Mouse (Mus musculus) lung, adult 2 months (tissue): Measurements from ENCODE around the gene Dao. TPM values are rescaled to one million over a fixed set of nuclear protein-coding genes. Genes with fewer than 3 reads are reported as not detected.

Experiments used
- DNase-seq: peaks from one replicate; pipeline ENCODE4 v3.0.0; 2022
- H3K4me1 ChIP-seq: fragments of 200-500 bp; 2 replicates; pipeline ENCODE4 v1.6.1; 2011; ENCODE audit warnings: low read length; ENCODE audit not compliant: control insufficient read depth, insufficient read depth
- H3K4me3 ChIP-seq: fragments of 200-500 bp; replicated peaks from 2 replicates; pipeline ENCODE3; 2011; ENCODE audit warnings: low read depth, mild to moderate bottlenecking, control low read depth, low read length; ENCODE audit errors: extremely low read depth
- CTCF ChIP-seq: fragments of 200-500 bp; IDR thresholded peaks from 2 replicates; pipeline ENCODE4 v1.5.1; 2011; ENCODE audit warnings: mild to moderate bottlenecking, low read length, control low read depth; ENCODE audit not compliant: insufficient read depth
- POLR2A ChIP-seq: fragments of 200-500 bp; IDR thresholded peaks from 2 replicates; pipeline ENCODE4 v1.6.1; 2011; ENCODE audit warnings: low read depth, mild to moderate bottlenecking, control low read depth, low read length, borderline replicate concordance; ENCODE audit errors: extremely low read depth
- WGBS: fragments of 180-500 bp; shearing (Covaris S2); methylation state at CpG from one replicate; pipeline ENCODE4 v1.1.7; 2018; 5-methylcytosine and 5-hydroxymethylcytosine counted together
- polyA plus RNA-seq: library from polyadenylated mRNA; depleted of rRNA; stranded (reverse); fragments of >200 nt; gene quantifications from 2 replicates; pipeline ENCODE4 v1.2.3, GENCODE M21; 2012

The Dao gene
- polyA plus RNA-seq, 1 experiment: 0.17 TPM

DNA sequence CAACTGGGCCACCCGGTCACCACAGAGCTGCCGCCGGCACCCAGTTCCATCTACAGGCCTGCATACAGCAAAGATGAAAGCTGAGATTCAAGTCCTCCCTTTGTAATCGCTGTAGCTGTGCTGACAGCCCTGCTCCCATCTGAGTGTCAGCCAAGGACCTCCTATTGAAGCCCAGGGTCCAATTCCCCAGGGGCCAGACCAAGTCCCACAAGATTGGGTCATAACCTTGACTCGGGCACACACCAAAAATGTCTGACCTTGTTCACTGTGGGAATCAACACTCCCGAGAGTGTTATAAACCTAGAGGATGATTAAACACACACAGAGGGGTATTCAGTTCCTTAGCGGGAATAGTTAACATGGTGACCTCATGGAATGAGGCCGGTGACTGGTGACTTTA is 21.7 kb upstream of the Dao start:
- H3K4me1 ChIP-seq: peaks cover 16% of the 10 kb centered on the region
- TF ChIP-seq POLR2A (no peak), CTCF (no peak)
- H3K4me3 ChIP-seq: no peak overlapping the region
- 68% methylated on average over 8 of the region's 8 CpGs for WGBS
- DNase-seq: no peak

DNA sequence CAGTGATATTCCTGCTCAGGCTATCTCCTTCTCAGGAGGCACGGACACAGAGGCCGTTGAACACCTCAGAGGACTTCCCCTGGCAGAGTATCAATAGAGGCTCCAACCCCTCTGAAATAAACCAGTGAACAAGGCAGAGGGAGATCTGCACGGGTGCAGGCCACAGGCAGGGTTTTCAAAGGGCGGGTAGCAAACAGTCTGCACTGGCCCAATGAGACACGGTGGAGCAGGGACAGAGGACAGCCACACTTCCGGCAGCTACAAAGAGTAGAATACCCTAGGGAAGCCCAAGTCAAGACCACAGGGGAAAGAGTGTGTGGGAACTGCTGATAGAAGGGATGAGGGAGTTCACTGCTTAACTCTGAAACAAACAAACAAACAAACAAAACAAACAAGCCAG is 20.0 kb upstream of the Dao start:
- 50% methylated on average over 6 of the region's 6 CpGs for WGBS

DNA sequence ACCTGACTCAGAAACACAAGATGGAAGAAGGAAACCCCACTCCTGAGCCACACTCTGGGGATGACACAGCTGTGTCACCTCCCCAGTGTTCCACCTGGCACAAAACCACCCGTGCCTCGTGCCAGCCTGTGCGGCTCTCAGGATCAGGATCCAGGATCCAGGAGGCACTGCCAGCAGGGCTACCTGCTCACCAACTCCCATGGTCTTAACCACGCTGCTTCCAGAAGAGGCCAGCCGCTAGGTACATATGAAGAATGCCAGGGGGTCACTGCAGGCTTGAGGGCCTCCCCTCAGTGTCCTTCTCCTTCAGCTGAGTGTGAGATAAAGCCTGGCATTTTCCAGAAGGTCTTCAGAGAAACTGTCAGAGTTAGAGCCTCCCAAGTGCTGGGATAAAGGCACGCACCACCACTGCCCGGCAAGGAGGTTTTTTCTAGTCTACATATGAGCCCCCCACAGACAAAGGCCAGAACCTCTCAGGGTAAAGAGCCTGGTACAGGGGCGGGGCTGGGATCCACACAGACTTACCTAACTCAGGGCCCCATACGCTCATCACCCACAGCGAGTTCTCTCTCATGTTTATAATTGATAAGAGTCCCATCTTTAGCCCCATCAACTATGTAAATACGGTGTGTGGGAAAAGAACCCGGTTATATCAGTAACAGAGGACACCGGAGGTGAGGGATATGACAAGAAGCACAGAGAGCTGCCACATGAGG is 19.3 kb upstream of the Dao start:
- WGBS: 77% methylated on average over 13 of the region's 13 CpGs

More for the DNA sequence above, 20.0 kb upstream of the Dao start:
- TF ChIP-seq POLR2A (no peak), CTCF (no peak)
- no peak for DNase-seq
- H3K4me1 ChIP-seq: peaks cover 17% of the 10 kb centered on the region
- no peak overlapping the region for H3K4me3 ChIP-seq

DNA sequence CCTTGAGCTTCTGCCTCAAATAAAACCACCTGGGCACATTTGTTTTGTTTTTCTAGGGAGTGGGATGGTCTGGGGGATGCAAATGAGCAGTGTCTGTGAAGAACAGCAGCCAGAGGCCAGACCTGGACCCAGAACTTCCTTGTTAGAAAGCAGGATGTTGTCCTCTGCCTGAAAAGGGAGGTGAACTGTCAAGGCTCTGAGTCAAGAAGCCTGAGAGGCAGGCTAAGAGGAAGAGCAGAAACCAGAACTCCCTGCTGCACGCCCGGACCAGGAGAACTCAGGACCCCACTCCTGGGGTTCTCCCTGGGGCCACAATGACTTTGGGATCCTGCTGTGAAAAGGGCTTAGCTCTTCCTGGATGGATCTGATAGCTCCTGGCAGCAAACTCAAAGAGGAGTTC is 17.8 kb upstream of the Dao start:
- TF ChIP-seq CTCF: no peak
- H3K4me1 ChIP-seq: peaks cover 20% of the 10 kb centered on the region
- DNase-seq: no peak
- WGBS: 21% methylated on average over 2 of the region's 2 CpGs
- no peak overlapping the region for H3K4me3 ChIP-seq

More for the DNA sequence above, 19.3 kb upstream of the Dao start:
- Histone ChIP-seq H3K4me1 (peaks cover 17% of the 10 kb centered on the region), H3K4me3 (no peak overlapping the region)
- no peak for DNase-seq
- TF ChIP-seq CTCF (no peak), POLR2A (no peak)

DNA sequence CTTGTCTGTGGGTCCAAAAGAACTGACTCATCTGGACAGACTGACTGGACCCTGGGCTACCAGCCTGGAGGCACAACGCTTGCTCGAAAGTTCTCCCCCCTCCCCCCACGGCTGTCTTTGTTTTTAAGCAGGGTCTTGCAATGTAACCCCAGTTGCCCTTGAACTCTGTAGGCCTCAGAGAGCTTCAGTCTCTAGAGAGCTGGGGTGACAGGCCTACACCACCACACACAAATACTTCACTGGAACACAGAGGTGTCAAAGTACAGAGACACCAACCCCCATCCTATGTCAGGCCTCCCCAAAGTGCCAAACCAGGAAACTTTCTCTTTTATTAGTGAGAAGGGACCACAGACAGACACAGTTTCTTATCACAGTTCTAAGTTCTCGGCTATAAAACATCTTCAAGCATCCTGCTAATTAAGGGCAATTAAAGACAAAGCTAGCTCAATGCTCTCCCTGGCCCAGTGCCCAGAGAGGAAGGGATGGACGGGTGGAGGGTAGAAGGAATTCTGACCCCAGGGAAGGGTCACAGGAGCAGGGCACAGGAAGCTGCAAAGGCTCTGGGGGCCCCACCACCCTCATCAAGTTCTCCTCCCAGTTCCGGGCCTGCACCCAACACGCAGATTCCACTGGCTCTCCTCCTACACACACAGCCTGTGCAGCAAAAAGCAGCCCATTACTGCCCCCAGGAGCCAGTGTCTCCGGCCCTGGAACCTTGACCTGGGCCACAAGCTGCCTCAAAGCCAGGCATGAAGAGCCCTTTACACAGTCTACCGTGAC is 17.1 kb upstream of the Dao start:
- no peak overlapping the region for H3K4me3 ChIP-seq
- WGBS: 28% methylated on average over 9 of the region's 9 CpGs
- TF ChIP-seq POLR2A (no peak), CTCF (no peak)
- DNase-seq: peak; percentile 40
- peaks cover 25% of the 10 kb centered on the region for H3K4me1 ChIP-seq

DNA sequence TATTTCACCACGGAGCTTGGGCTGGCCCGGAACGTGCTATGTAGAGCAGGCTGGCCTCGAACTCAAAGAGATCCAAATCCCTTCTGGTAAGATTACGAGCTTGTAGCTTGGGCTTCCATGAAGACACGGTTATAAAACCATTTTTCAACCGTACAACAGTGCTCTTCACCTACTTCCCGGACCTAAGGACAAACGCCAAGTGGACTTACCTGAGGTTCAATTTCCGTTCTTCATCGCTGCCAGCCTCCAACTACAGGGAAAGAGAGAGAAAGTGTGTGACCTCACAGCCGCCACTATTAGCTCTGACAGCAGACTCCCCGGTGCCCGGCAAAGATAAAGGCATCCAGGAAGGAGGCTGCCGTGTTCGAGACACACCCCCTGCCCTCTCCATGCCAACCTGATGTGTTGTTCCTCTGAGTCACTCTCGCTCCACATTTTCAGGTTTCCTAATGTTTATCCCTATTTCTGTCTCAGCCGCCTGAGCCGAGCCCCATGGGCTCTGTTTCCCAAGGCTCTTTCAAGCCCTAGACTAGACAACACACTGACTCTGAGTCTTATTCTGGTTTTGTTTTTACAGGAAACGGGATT is 14.0 kb upstream of the Dao start:
- no peak for DNase-seq
- Histone ChIP-seq H3K4me3 (no peak overlapping the region), H3K4me1 (peaks cover 35% of the 10 kb centered on the region)
- WGBS: 53% methylated on average over 20 of the region's 20 CpGs
- TF ChIP-seq CTCF: no peak
- TF ChIP-seq POLR2A: no peak

DNA sequence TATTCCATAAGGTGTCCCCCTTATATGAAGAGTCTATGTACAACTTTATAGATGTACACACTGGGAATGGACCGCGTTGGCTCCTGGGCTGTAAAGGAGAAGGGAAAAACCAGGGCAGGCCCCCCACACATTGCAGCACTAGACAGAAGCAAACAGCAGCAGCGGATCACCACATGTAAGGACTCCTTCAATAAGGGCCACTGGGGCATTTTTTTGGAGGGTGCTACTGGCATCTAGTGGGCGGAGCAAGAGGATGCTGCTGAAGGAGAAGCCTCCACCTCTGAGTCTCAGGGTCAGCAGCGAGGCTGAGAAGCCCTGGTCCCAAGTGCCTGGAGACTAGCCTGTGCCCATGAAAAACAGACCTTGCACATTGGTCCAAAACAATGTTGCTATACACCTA is 12.9 kb upstream of the Dao start:
- no peak for TF ChIP-seq CTCF
- TF ChIP-seq POLR2A: no peak
- WGBS: 80% methylated on average over 5 of the region's 5 CpGs
- DNase-seq: no peak
- peaks cover 35% of the 10 kb centered on the region for H3K4me1 ChIP-seq
- H3K4me3 ChIP-seq: no peak overlapping the region

DNA sequence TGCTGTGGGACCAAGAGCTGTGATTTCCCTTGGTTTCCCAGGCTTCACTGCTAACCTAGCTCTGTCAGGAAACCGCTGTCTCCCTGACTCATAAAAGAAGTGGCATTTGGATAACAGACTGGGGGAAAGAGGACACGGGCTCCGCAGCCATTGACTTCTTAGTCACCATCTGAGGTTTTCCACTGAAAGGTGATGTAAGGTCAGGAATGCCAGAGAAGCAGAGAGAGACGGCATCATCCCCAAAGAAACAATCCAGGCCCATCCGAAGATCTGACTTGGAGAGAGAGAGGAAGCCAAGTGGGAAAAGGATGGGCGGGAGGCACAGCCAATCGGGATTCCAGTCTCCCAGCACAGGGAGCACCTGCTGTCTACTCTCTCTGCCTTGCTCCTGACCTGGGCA is 12.4 kb upstream of the Dao start:
- no peak overlapping the region for H3K4me3 ChIP-seq
- peaks cover 29% of the 10 kb centered on the region for H3K4me1 ChIP-seq
- WGBS: 46% methylated on average over 7 of the region's 7 CpGs
- TF ChIP-seq CTCF (no peak), POLR2A (no peak)
- DNase-seq: no peak

DNA sequence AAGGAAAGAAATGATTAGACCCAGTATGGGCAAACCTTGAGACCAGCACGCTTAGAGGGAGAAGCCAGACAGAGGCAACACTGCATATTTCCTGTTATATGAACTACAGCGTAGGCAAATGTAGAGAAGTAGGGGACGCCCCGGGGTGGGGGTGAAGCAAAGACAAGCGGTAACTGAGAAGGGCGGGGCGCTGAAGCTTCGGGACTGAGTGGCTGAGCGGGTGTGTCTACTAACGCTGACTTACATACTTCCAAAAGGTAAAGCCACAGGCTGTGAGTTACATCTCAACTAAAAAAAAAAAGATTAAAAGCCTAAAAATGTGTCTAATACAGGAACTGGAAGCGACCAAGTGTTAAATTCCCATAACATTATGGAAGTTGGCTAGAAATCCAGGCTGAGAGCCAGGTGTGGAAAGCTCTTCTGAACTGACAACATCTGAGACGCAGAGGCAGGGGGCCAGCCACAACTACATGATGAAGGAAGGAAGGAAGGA is 11.1 kb upstream of the Dao start:
- WGBS: 2% methylated on average over 12 of the region's 12 CpGs
- TF ChIP-seq CTCF (no peak), POLR2A (no peak)
- peak; percentile 41 for DNase-seq
- Histone ChIP-seq H3K4me1 (peaks cover 20% of the 10 kb centered on the region), H3K4me3 (peak overlapping the region; percentile 74)

DNA sequence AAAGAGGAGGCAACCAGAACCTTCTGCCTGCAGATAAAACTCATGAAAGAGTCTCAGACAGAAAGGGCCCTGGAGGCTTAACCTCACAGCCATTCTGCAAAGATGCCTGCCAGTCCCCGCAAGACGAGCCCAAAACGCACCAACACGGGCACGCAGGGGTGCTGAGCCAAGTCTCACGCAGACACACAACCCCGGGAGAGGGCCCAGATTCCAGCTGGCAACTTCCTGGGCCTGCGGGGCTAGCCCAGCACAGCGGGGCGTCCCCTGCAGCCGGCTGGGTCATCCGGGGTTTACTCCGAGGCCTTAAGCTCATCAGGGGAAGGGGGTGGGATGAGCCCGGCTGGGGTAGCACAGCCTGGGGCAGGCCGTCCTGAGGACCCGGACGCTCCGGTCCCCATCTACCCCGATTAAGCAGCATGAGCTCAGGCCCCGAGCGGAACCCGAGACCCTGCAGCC is 10.4 kb upstream of the Dao start:
- H3K4me1 ChIP-seq: peaks cover 19% of the 10 kb centered on the region
- DNase-seq: peak; percentile 59
- WGBS: 1% methylated on average over 22 of the region's 22 CpGs

More for the DNA sequence above, 10.4 kb upstream of the Dao start:
- TF ChIP-seq POLR2A: no peak
- TF ChIP-seq CTCF: no peak
- H3K4me3 ChIP-seq: peak overlapping the region; percentile 74
